Mouse (Mus musculus) large intestine, adult 2 months (tissue): ENCODE measurements around the gene Atf2. TPM values are rescaled to one million over a fixed set of nuclear protein-coding genes. Genes with fewer than 3 reads are reported as not detected.
"Not testable (repeated sequence)": the region's sequence is repeated elsewhere in the genome, so short reads cannot be mapped to it uniquely, and the experiment has no call there.

Source experiments
- DNase-seq: peaks from one replicate; pipeline ENCODE4 v3.0.0-alpha.2; 2012; ENCODE audit warnings: low read depth, low spot score
- WGBS: fragments of 180-500 bp; shearing (Covaris S2); methylation state at CpG from one replicate; pipeline ENCODE4 v1.1.7; 2018; 5-methylcytosine and 5-hydroxymethylcytosine counted together
- polyA plus RNA-seq: library from polyadenylated mRNA; depleted of rRNA; stranded (reverse); fragments of >200 nt; gene quantifications from 2 replicates; pipeline ENCODE4 v1.2.3, GENCODE M21; 2012

The Atf2 gene
- polyA plus RNA-seq, 1 experiment, result 7.3 TPM

DNA sequence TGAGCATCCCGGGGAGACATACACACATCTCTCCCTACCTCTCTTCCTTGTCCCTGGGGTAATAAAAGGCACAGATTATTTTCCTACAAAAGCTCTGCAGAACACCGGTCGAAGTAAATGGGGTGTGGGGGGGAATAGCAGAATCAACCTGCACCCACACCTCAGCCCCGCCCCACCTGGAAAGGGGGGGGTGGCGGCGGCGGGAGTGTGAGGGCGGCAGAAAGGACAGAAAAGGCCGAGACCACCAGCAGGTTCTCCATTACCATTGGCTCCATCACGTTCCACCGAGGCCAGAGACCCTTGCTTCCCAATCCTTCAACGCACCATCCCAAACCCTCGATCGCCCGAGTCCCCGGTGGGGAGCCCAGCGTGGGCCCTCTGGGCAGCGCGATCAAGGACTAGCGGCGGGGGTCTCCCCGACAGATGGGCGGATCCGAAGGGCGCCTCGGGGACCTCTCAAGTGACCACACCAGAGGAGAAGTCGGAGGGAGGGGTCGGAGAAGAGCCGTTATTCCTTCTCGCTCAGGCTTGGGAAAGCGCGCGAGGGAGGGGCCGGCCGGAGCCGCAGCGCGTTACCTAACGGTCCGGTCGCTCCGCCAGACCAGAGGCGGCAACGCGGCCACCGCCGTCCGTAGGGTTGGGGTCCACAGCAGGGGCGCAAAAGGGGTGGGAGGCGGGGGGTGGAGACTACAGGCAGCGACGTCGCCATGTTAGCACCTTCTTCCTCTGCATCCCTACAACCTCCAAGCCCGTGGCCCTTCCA is 557 bp downstream of the Atf2 start:
- no peak for DNase-seq
- WGBS, result under 1% methylated on average over 54 of the region's 54 CpGs

DNA sequence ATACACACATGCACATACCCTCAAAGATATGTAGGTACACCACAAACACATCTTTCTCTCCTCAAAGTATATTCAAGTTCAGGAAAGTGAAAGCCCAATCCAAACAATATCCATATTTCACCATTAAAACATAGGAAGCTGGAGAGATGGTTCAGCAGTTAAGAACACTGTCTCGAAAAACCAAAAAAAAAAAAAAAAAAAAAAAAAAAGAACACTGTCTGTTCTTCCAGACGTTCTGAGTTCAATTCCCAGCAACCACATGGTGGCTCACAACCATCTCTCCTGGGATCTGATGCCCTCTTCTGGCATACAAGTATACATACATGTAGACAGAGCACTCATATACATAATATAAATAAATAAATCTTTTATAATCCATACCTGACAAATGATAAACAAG is 6.4 kb downstream of the Atf2 start:
- 79% methylated on average over 2 of the region's 2 CpGs for WGBS

DNA sequence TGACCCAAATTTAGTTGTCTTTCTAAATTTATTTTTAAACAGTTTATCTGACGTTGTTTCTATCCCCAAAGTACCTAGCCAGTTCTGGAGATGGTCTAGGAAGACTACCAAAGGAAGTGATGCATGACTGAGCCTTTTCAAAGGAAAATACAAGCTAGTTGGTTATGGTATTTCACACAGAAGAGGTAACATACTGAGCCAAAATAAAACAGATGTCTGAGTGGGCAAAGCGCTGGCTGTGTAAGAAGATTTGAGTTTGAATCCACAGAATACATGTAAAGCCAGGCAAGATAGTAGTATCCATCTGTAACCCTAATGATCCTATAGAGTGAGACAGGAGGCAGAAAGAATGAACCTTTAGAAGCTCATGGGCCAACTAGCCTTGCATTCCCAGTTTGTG is 14.5 kb downstream of the Atf2 start:
- WGBS, result 87% methylated on average over 2 of the region's 2 CpGs
- DNase-seq, result no peak

More for the DNA sequence above, 6.4 kb downstream of the Atf2 start:
- no peak for DNase-seq

DNA sequence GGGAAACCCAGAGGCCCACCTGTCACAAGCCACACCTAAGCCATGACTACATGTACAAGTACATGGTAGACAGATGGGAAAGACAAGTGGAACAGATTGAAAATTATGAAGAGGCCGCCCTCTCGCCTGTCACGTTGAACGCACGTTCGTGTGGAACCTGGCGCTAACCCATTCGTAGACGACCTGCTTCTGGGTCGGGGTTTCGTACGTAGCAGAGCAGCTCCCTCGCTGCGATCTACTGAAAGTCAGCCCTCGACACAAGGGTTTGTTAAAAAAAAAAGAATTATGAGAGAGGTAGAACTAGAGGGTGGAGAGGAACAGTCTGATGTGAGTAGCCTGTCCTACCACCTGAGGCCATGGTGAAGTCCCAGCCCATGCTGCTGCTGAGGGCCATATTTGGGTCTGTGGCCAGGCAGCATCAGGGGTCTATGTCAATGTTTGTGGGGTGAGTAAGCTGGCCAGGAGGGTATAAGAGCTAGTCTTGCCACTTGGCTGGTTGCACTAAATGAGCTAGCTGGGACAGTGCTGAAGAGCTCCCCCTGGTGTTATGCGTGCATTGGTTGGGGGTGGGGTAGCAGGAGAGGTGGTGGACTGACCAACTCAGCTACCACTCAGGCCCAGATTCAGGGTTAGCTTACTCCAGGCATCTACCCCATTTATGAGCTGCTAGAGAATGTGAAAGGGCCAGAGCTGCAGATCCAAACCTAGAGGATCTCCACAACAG is 24.5 kb downstream of the Atf2 start:
- WGBS, result 85% methylated on average over 16 of the region's 16 CpGs
- DNase-seq, result no peak

DNA sequence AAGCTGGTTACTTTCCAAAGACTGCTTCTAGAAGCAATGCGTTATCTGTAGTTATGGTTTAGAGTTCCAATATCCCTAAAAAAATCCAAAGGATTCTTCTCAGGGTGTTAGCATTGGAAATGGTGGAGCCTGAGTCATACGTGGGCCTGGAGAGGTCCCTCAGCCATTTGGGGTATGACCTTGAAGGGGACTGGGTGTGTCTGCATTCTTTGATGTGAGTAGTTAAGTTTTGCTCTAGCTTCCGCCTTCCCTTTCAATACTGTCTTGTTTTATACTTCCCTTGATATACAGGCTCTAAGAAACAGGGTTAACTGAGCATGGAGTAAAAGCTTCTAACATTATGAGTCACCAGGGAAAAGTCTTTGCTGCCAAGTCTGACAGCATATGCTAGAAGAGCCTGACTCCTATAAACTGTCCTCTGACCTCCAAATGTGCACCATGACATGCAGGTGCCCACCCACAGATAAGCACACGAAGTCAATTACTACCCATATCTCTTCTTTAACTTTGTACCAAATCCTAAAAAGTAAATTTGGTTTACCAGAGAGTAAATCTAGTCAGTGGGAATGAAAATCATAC is 32.3 kb downstream of the Atf2 start:
- DNase-seq, result peak; percentile 8
- 49% methylated on average over 4 of the region's 4 CpGs for WGBS

DNA sequence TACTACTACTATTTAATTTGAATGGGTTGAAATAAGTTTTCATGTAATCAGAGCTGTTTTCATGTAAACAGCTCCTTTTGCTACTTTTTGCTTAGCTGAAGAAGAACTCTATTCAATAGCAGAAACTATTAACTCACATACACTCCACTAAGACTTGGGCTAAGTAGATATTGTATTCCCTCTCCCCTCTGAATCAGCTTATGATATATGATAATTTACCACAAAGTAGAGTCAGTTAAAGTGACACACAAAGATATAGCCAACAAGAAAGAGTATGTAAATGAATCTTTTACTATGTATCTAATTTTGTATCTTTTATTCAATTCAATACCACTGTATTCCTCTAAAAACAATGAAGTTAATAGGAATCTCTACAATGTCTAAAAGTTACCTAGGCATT is 35.1 kb downstream of the Atf2 start:
- DNase-seq, result no peak

DNA sequence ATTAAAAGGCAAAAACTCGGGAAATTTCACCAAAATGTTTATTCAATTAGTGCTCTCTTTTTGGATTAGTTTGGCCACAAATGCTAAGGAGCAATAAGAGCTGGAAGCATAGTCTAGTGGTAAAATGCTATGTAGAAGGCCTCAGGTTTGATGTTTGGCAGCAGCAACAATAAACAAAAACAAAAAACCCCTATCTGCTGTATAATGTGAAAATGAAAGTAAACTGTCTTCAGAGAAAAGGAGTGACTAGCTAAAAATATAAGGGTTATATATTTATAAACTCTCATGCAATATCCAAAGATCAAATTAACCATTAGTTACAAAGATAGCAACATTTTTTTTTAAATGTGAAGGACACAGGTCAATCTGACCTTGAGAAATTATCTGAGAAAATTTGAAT is 36.2 kb downstream of the Atf2 start:
- 67% methylated on average over 1 of the region's 1 CpGs for WGBS
- no peak for DNase-seq

DNA sequence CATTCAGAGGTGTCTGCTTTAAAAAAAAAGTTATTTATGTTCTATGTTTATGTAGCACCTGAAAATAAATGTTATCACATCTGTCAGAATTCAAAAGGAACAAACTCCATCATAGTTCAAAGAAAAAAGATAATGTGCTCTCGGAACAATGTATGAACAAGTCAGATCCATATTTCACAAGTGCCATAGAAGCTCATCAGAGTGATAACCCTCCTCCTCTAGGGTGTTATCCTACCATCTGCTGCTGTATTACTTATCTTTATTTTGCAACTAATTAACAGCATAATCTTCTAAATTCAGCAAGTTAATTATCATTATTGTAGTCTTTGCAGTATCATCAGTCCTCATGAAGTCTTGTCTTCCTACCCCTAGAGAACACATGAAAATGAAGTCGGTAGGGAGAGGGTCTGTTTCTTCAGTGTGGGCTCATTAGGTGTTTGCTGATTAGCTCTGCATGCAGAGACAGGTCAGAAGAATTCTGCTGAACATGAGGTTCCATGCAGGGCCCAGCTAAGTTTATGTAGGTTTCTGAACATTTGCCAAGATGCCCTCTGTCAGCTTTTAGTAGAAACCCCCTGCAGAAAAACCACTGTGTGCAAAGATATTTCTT is 57.9 kb downstream of the Atf2 start:
- DNase-seq, result no peak
- WGBS, result 86% methylated on average over 2 of the region's 2 CpGs

DNA sequence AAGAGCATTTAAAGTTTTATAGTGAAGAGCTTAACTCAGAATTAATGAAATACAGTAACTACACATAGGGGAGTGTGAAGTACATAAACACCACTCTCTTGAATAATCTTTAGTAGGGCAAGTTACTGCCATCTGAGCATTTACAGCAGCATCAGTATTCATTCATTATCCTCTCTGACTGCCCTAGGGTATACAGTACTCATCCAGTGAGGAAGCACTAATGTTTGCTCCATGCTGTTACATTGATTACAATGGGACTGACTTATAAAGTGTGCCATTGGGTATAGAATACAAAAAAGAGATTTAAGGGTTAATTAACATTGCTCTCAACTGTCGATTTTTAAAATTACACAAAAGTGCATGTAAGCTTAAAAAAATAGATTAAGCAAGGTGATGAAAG is 59.2 kb downstream of the Atf2 start:
- DNase-seq, result no peak
- WGBS, result 49% methylated on average over 1 of the region's 1 CpGs

DNA sequence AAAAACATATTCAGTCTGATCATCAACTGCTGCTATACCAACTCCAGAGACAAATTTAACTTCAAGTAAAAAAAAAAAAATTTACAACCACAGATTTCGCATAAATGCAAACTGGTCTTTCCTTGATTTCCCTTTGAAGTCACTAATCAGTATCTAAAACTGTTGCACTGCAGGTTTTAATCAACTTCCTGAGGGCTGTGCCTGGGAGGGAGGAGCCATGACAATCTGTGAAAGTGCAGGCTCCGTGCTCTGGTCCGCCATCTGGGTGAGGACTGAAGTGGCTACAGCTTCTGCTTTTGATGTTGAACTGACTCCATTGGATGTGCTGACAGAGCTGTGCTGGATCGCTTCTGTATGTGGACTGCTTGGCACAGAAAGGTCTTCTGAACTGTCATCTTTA is 73.7 kb downstream of the Atf2 start:
- DNase-seq, result no peak
- 91% methylated on average over 4 of the region's 4 CpGs for WGBS

DNA sequence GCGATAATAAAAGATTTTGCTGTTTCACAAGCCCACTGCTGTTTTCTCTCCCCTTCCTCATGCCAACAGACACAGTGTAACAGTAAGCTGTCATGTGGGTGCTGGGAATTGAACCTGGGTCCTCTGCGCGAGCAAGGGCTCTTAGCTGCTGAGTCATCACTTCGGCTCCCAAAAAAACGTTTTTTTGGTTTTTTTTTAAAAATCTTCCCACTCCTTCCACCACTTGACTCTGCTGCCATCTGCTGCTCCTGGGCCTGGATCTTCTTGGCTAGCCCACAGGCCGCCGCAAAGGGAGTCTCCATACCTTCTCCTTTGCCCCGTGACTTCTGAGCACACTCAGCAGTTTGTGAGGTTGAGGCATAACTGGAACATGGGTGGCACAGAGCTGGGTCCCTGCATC is 84.8 kb downstream of the Atf2 start:
- WGBS, result 81% methylated on average over 8 of the region's 8 CpGs
- no peak for DNase-seq

DNA sequence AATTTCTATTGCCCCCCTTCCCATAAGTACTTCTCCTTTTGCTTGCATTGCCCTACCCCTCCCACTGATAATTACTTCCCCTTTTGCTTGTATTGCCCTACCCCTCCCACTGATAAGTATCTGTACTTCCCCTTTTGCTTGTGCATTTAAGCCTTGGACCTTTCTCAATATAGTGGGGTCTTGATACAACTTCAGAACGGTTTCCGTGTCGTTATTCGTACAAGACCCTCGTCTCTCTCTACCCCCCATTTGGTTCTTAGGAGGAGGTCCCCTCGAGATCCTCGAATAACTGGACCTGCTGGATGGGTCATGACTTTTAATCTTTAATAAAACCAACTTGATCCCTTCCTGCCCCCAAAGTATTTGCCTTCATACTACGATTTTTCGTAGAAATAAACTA is 92.3 kb downstream of the Atf2 start:
- 88% methylated on average over 9 of the region's 9 CpGs for WGBS
- not testable (repeated sequence) for DNase-seq

DNA sequence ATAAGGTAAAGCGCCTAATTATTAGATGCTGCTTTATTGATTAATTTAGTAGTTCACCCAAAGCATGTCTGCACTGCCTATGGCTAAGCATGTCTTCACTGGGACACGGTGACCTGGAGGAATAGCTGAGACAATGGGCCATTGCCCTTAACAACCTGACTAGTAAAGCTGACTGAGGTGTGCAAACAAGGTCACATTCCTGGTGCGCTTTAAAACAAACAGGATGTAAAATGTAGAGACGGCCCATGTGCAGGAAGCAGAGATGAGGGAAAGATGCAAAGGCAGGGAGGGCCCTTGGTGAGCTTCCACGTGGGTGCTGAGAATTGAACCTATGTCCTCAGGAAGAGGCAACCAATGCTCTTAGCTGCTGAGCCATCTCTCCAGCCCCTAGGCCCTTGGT is 93.7 kb downstream of the Atf2 start:
- DNase-seq, result no peak
- WGBS, result 29% methylated on average over 5 of the region's 5 CpGs

DNA sequence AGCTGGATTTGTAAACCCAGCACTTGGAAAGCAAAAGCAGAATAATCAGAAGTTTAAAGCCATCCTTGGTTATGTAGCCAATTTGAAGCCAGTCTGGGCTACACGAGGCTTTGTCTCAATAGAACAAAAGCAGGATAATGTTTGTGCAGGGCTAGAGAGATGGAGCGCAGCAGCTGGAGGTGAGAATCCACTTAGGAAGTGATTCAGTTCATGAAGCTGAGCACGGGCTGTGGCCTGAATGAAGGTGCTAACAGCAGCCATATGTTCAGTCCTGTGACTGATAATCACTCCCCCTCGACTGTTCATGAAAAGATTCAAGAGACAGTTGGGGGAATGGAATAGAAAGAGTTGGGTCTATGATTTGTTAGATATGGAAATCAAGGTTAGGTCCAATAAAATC is 94.3 kb downstream of the Atf2 start:
- no peak for DNase-seq
- WGBS, result 45% methylated on average over 4 of the region's 4 CpGs

DNA sequence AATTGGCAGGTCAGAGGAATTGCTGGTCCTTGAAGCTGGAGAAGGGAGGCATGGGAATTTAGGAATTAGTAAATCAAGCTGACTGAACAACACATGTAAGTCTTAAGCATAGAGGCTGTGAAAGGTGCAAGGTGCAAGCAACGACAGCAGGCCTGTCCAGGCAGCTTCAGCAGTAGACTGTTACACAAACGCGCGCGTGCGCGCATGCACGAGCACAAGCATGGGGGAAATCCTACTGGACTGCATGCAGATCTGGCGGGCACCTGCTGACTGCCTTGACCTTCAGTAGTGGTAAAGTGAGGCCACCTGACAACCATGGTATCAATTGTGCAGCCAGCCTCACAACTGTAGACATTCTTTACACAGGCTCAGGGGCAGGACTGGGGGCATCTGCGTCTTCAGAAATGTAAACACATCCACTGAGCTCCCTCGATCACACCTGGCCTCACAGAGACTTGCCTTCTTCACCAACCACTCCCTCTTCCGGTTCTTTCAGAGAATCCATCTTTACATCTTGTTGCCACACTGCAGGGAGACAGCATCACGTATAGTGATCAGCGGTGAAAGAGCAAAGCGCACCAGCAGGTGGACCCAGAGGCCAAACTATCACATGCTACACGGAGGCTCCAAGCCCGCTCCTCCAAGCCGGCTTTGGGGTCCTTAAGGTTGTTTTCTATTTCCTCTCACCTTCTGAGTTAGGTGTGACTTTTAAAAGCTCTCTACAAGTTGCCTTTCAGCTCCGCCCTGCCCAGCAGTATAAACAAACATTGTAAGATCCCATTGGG is 100.4 kb downstream of the Atf2 start:
- no peak for DNase-seq
- WGBS, result 47% methylated on average over 19 of the region's 19 CpGs

DNA sequence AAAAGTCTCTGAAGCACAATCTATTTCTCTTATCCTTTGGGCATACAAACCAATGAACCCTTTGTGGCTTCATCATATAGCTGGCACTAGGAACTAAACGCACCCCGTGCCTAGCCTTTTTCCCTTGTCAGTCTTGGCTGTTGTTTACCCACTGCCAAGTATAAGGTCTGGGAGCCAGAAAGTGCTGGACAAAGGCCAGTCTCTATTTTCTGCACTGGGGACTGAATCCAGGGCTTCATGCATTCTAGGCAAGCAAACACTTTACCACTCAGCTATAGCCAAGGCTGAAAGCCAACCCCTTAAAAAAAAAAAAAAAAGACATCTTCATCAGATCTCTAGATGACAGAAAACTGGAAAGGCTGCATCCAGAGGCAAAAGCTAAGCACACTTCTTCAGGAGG is 102.1 kb downstream of the Atf2 start:
- 27% methylated on average over 2 of the region's 2 CpGs for WGBS

DNA sequence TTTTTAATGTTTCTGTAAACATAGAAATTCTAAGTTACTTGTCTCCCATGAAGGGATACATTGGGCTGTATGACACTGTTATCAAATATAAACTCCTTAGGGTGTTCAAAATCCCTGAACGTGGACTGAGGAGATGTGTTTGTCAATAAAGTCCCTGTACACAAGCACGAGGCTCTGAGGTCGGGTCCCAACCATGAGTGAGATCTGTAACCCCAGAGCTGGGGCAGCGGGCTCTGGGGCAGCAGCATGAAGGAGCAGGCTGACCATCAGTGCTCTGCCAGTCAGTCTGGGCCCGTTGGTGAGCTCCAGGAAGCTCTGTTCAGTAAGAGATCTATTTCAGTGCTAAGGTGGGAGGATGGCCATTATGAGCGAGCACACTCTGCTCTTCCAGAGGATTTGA is 104.0 kb downstream of the Atf2 start:
- 68% methylated on average over 6 of the region's 6 CpGs for WGBS

More for the DNA sequence above, 102.1 kb downstream of the Atf2 start:
- DNase-seq, result no peak

DNA sequence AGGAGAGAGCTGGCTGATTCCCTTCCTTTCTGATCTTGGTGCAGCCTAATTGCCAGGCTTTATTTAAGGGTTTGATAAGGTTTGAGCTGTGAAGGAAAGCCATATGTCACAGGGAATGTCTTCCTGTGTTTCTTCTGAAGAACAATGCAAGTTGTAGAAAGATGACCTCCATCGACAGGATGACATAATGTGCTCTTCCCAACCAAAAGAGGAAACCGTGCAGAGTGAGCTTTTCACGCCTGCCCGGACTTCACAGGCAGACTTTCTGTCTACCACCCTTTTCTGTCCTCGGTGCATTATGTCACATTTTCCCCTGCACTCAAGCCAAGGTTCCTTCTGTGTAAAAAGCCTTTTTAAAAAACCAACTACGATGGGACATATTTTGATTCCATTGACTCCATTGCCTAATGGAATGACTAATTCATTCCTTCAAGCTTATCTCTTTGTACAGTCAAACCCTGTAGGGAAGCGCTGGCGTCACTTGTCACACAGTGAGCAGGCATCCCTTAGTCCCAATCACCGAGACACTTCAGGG is 110.0 kb downstream of the Atf2 start:
- no peak for DNase-seq
- WGBS, result 62% methylated on average over 9 of the region's 9 CpGs

More for the DNA sequence above, 104.0 kb downstream of the Atf2 start:
- no peak for DNase-seq

DNA sequence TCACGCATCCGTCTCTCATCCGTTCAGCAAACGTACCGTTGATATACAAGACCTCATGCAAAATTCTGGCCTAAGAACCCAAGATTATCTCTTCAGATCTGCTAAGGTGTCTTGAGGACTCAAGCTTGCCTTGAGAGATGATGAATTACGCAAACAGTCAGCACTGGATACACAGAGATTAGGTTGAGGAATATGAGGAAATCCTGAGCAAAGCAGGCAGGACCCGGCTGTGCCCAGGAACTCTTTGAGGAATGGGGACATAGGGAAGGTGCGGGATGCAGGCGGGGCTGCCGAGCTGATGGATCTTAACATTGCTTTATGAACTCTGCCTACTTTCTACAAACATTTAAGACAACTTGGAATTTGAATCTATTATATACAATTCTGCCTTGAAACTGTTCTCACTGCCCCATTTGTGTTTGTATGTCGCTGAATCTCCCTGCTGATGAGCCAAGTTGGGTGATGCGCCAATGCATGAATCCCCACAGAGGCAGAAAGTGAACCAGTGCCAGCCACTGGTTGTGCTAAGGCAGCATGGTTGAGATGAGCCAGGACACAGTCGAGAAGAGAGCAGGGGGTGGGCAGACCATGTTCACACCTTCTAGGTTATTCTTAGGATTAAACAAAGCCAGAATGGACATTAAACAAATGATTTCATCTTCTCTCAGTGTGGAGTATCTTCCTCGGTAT is 112.0 kb downstream of the Atf2 start:
- 77% methylated on average over 14 of the region's 14 CpGs for WGBS
- DNase-seq, result no peak
